Mouse (Mus musculus) hindbrain, embryonic 12.5 days (tissue): ENCODE results near the gene Mrpl18. TPM values are rescaled to one million over a fixed set of nuclear protein-coding genes. Genes with fewer than 3 reads are reported as not detected.

Experiments
- ATAC-seq: fragments of 200-750 bp; cut with Nextera tagmentation; 2 replicates; pipeline ENCODE4 v1.8.0; 2017; ENCODE audit warnings: moderate TSS enrichment; ENCODE audit not compliant: low FRiP score
- H3K27ac ChIP-seq: fragments of 300-500 bp; sonication (generic); 2 replicates; pipeline ENCODE4 v1.5.1; 2016; ENCODE audit warnings: mild to moderate bottlenecking
- H3K27me3 ChIP-seq: fragments of 300-500 bp; sonication (generic); 2 replicates; pipeline ENCODE4 v1.6.1; 2016; ENCODE audit warnings: mild to moderate bottlenecking
- H3K36me3 ChIP-seq: fragments of 300-500 bp; sonication (generic); 2 replicates; pipeline ENCODE4 v1.6.1; 2016; ENCODE audit warnings: mild to moderate bottlenecking
- H3K4me1 ChIP-seq: fragments of 300-500 bp; sonication (generic); 2 replicates; pipeline ENCODE4 v1.6.1; 2016
- H3K4me2 ChIP-seq: fragments of 300-500 bp; sonication (generic); replicated peaks from 2 replicates; pipeline ENCODE4 v1.6.1; 2016; ENCODE audit warnings: mild to moderate bottlenecking
- H3K4me3 ChIP-seq: fragments of 300-500 bp; sonication (generic); 2 replicates; pipeline ENCODE4 v1.5.1; 2016; ENCODE audit warnings: mild to moderate bottlenecking
- H3K9ac ChIP-seq: fragments of 300-500 bp; sonication (generic); 2 replicates; pipeline ENCODE4 v1.6.1; 2016; ENCODE audit warnings: mild to moderate bottlenecking, moderate library complexity
- H3K9me3 ChIP-seq: fragments of 300-500 bp; sonication (generic); replicated peaks from 2 replicates; pipeline ENCODE4 v1.6.1; 2016; ENCODE audit warnings: mild to moderate bottlenecking
- whole genome bisulfite sequencing: fragments of 180-500 bp; shearing (Covaris S2); methylation state at CpG from one replicate; pipeline ENCODE4 v1.1.7; 2016; 5-methylcytosine and 5-hydroxymethylcytosine counted together
- microRNA-seq: library from miRNA; unstranded; fragments of <30 nt; microRNA quantifications from one replicate; pipeline ENCODE4, GENCODE M21; 2017
- polyA plus RNA-seq: library from polyadenylated mRNA; unstranded; fragments of >200 nt; fragmentation: Nextera tagmentation; extraction: Ambion mirVana; gene quantifications from 2 replicates; pipeline ENCODE4 v1.2.1, GENCODE M21; 2016

Mrpl18 gene
- polyA plus RNA-seq, 1 experiment from 2014 or later, result 136 TPM

DNA sequence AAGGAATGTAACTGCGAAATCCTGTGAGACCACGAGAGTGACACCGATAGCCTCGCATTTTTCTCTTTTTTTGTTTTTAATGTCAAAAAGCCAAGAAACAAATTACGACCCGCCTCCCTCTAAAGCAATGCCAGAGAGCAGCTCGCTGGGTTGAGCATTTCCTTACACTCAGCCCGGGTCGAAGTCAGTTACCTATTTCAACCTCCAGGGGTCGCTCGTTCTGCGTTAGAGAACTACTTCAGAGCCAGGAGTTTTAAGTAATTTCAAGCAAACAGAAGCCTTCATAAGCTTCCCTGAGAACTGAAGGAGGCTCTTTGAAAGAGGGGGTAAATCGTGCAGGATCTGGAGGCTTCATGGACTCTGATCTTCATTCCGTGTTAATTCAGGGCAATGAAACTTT, 36.0 kb downstream of the Mrpl18 start:
- 5% methylated on average over 14 of the region's 14 CpGs for WGBS
- Histone ChIP-seq H3K27ac (no peak overlapping the region), H3K27me3 (no peaks in the 10 kb centered on the region), H3K4me1 (no peaks in the 10 kb centered on the region), H3K4me3 (no peak overlapping the region), H3K9me3 (no peaks in the 10 kb centered on the region), H3K36me3 (no peaks in the 10 kb centered on the region), H3K9ac (no peak overlapping the region), H3K4me2 (peak overlapping the region; percentile 36)
- no peak for ATAC-seq

DNA sequence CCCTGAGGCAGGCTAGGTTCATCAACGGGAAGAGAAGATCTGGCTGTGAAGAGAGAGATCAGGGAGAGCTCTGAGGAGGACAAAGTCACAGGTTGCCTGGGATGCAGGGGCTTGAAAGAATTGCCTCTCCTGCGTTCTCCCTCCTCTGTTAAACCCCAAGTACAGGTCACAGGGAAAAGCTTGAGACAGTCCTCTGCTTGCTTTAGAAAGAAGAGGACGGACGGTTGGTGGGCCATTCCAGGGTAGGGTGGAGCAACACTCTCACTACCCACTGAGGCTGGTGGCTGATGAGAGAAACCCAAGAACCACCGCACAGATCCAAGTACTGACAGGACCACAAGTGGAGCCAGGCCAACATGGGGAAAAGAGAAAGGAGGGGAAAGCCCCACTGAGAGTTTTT, 40.4 kb downstream of the Mrpl18 start, which contains the start of gene Mrgprh:
Mrgprh (plus strand) TSS at position 301 of the 400 bp plus-strand sequence.
- ATAC-seq, result no peak
- Histone ChIP-seq H3K4me3 (no peak within 1 kb of the TSS), H3K9me3 (no peaks in the 10 kb centered on the region), H3K27ac (no peak within 1 kb of the TSS), H3K36me3 (no peaks in the 10 kb centered on the region), H3K4me1 (0 out of 2 replicates have a peak, but pooled peaks cover 6% of the 10 kb centered on the region), H3K4me2 (no peak within 1 kb of the TSS), H3K9ac (no peak within 1 kb of the TSS), H3K27me3 (peaks cover 5% of the 10 kb centered on the region; the same call in 1 of the 2 replicates)
- WGBS, result 79% methylated on average over 5 of the region's 5 CpGs

DNA sequence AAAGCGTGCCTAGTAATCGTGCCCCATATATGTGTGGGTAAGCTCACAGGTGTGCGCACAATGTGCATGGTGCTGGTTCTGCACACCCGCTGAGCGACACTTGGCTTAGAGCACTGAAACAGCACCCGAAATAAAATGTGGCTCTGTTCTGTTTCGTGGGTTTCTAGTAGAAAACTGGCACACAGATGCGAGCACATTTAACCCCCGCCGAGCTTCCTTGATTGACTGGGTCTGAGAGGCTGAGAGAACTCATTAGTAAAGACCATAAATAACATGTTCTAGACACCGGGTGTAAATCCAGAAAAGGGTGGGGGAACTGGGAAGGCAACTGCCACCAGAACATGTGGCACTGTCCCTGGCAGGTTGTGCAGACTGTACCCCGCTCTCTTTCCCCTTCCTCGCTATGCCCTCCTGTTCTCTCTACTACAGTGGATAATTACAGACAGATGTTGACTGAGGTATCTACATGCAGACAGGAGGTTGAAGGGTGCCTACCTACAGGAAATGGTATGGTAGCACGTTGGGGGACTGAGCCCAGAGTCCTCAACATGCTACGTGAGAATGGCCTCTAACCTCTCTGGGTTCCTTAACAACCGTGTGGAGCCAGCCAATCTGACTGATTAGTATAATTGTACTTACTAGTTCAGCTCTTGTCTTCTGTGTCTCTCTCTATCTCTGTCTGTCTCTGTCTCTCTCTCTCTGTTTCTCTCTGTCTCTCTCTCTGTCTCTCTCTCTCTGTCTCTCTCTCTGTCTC, 43.7 kb downstream of the Mrpl18 start:
- no peak for ATAC-seq
- no peak overlapping the region for H3K4me3 ChIP-seq
- WGBS, result 71% methylated on average over 16 of the region's 16 CpGs
- H3K4me2 ChIP-seq, result no peak overlapping the region
- H3K9ac ChIP-seq, result no peak overlapping the region
- no peaks in the 10 kb centered on the region for H3K9me3 ChIP-seq
- peaks cover 5% of the 10 kb centered on the region; the same call in 1 of the 2 replicates for H3K27me3 ChIP-seq
- 0 out of 2 replicates have a peak, but pooled peaks cover 8% of the 10 kb centered on the region for H3K4me1 ChIP-seq
- no peaks in the 10 kb centered on the region for H3K36me3 ChIP-seq
- no peak overlapping the region for H3K27ac ChIP-seq

DNA sequence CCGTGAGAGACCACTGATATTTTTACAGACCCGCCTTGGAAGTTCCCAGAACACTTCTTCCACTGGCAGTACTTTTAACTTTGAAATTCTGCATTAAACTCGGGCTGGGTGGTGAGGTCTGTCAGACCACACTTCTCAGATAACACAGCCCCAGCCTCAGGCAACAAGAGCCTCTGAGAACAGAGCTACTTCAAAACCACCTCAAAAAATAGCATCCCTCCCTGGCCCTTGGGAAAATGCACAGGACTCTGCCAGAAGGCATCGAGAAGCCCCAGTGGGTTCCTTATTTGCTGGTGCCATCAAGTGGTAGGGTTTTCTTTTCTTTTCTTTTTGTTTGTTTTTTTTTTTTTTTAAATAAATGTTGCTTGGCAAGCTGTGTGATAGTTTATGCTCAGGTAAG, 47.5 kb downstream of the Mrpl18 start:
- 40% methylated on average over 4 of the region's 4 CpGs for WGBS
- ATAC-seq, result no peak
- Histone ChIP-seq H3K27ac (no peak overlapping the region), H3K9ac (no peak overlapping the region), H3K4me3 (no peak overlapping the region), H3K36me3 (no peaks in the 10 kb centered on the region), H3K27me3 (peaks cover 5% of the 10 kb centered on the region; the same call in 1 of the 2 replicates), H3K4me2 (no peak overlapping the region), H3K9me3 (no peaks in the 10 kb centered on the region), H3K4me1 (0 out of 2 replicates have a peak, but pooled peaks cover 8% of the 10 kb centered on the region)

DNA sequence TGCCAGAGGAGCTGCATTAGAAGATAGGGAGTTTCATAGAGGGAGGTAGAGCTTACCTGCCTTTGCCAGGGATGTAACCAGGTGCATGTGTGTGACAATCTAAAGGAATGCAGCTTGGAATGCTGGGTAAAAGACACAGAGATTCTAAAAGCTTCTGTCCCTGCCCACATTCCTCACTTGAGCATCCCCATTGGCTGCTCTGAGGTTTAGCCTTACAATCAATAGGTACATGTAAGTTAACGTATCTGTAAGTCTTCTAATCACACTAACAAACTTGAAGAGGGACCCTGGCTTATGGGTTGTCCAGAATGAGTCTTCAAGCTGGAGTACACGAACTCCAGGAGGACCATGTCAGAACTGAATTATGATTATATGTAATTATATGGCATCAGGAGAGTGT, 48.1 kb downstream of the Mrpl18 start, which contains the start of gene Mas1:
Mas1 (minus strand) TSS at position 101 of the 400 bp plus-strand sequence.
- 60% methylated on average over 2 of the region's 2 CpGs for WGBS
- H3K27me3 ChIP-seq, result peaks cover 5% of the 10 kb centered on the region; the same call in 1 of the 2 replicates
- H3K9me3 ChIP-seq, result no peaks in the 10 kb centered on the region
- no peak within 1 kb of the TSS for H3K27ac ChIP-seq
- no peaks in the 10 kb centered on the region for H3K36me3 ChIP-seq
- ATAC-seq, result no peak
- 0 out of 2 replicates have a peak, but pooled peaks cover 7% of the 10 kb centered on the region for H3K4me1 ChIP-seq
- H3K4me3 ChIP-seq, result no peak within 1 kb of the TSS
- no peak within 1 kb of the TSS for H3K4me2 ChIP-seq
- no peak within 1 kb of the TSS for H3K9ac ChIP-seq

DNA sequence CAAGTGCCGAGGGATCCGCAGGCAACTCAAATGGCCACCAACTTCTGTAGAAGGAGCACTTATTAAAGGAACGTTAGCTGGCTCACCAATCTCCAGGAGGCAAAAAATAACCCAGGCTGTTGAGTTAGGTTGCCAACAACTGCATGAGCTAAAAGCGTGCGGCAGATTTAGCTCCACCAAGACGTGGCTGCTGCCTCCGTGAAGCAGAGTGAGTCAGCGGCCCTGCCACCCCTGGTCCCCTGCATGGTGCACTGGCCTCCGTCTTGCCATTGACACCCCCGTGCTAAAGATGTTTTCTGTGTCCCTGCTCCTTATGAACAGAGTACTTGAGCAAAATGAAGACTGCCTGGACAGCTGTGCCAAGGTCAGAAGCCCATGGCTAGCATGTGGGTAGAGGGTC, 49.3 kb downstream of the Mrpl18 start:
- Histone ChIP-seq H3K9me3 (no peaks in the 10 kb centered on the region), H3K4me2 (no peak overlapping the region), H3K4me1 (0 out of 2 replicates have a peak, but pooled peaks cover 2% of the 10 kb centered on the region), H3K27me3 (peaks cover 5% of the 10 kb centered on the region; the same call in 1 of the 2 replicates), H3K27ac (no peak overlapping the region), H3K4me3 (no peak overlapping the region), H3K9ac (no peak overlapping the region), H3K36me3 (no peaks in the 10 kb centered on the region)
- ATAC-seq, result no peak
- 81% methylated on average over 10 of the region's 10 CpGs for WGBS

DNA sequence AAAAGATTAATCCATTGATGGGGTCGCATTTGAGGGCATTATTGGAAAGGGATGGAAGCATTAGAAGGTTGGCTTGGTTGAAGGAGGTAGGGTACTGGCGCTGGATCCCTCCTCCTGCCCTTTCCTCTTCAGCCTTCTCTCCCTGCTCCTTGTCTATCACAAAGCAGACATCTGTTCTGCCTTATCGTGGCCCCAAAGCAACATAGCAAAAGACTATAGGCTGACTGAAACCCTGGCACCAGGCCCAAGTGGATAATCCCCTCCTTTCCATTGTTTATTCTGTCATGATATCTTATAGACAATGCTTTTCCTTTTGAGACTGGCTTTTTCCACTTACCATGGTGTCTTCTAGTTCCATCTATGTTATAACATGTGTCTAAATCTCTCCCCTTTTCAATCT, 50.7 kb downstream of the Mrpl18 start:
- H3K4me3 ChIP-seq, result no peak overlapping the region
- H3K36me3 ChIP-seq, result no peaks in the 10 kb centered on the region
- ATAC-seq, result no peak
- H3K4me1 ChIP-seq, result 0 out of 2 replicates have a peak, but pooled peaks cover 2% of the 10 kb centered on the region
- H3K4me2 ChIP-seq, result no peak overlapping the region
- no peaks in the 10 kb centered on the region for H3K27me3 ChIP-seq
- 67% methylated on average over 3 of the region's 3 CpGs for WGBS
- no peak overlapping the region for H3K9ac ChIP-seq
- no peaks in the 10 kb centered on the region for H3K9me3 ChIP-seq
- H3K27ac ChIP-seq, result no peak overlapping the region

DNA sequence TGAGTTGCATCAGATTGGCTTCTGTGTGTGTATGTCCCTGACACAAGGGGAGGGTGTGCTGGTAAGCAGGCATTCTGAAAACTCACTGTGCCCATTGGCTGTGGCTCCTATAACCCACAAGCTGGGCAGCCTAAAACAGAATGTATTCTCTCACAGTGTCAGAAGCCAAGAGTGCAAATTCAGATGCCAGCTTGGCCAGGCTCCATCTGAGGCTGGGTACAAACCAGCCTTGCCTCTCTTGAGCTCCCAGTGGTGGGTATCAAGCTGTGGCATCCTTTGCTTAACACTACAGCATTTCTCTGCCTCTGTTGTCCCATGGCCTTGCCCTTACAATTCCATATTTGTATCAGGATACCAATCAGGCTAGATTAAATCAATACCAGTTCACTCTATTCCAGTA, 52.0 kb downstream of the Mrpl18 start:
- Histone ChIP-seq H3K36me3 (no peaks in the 10 kb centered on the region), H3K4me3 (no peak overlapping the region), H3K4me2 (no peak overlapping the region), H3K9me3 (no peaks in the 10 kb centered on the region), H3K27me3 (no peaks in the 10 kb centered on the region), H3K9ac (no peak overlapping the region), H3K4me1 (0 out of 2 replicates have a peak, but pooled peaks cover 2% of the 10 kb centered on the region), H3K27ac (no peak overlapping the region)
- ATAC-seq, result no peak

Small RNA genes within 50 kb of the gene (microRNA-seq; reads per million reads assigned to microRNA genes)
- not detected for gene Gm24085

Other genes with a start within 250 kb of the Mrpl18 start
- gene Slc22a1, start 240.5 kb downstream of the Mrpl18 start, polyA plus RNA-seq, result not detected in 2 replicates
- gene Igf2r, start 146.7 kb downstream of the Mrpl18 start, polyA plus RNA-seq, result 27.5 and 30.4 TPM in 2 replicates
- 0.27 and 0.41 TPM in 2 replicates for gene Mas1, start 48.2 kb downstream of the Mrpl18 start, polyA plus RNA-seq
- gene Mrgprh, start 40.3 kb downstream of the Mrpl18 start, polyA plus RNA-seq, result 0.12 TPM in 1 of 2 replicates, not detected in the other
- 1.5 TPM in 2 replicates for gene Pnldc1, start 6.1 kb downstream of the Mrpl18 start, polyA plus RNA-seq
- gene Tcp1, start 644 bp downstream of the Mrpl18 start, polyA plus RNA-seq, result 432 and 477 TPM in 2 replicates
- gene Acat3, start 24.3 kb upstream of the Mrpl18 start, polyA plus RNA-seq, result 1.1 and 1.3 TPM in 2 replicates
- 352 and 367 TPM in 2 replicates for gene Acat2, start 44.4 kb upstream of the Mrpl18 start, polyA plus RNA-seq
- gene Wtap, start 77.8 kb upstream of the Mrpl18 start, polyA plus RNA-seq, result 111 and 122 TPM in 2 replicates
- gene Sod2, start 90.5 kb upstream of the Mrpl18 start, polyA plus RNA-seq, result 102 and 108 TPM in 2 replicates
- gene Gpr31b, start 136.0 kb upstream of the Mrpl18 start, polyA plus RNA-seq, result not detected in 2 replicates
- gene Tcp10b, start 144.8 kb upstream of the Mrpl18 start, polyA plus RNA-seq, result 0.26 TPM in 1 of 2 replicates, not detected in the other
- gene Unc93a, start 215.5 kb upstream of the Mrpl18 start, polyA plus RNA-seq, result not detected in 2 replicates